ENCODE assay signal across 29 mouse cellular contexts in genomic region chr19:41048187-41048559, GRCm38 (mm10). TPM values are rescaled to one million over a fixed set of nuclear protein-coding genes. Genes with fewer than 3 reads are reported as not detected.
DNase-seq lines count a peak whose midpoint lies in the region; ATAC-seq and TF ChIP-seq lines count a peak whose summit lies in the region.
"Had no signal": no experiment of that assay in that cellular context is flagged by ENCODE, and none has a peak within 500 bp of the region (broad histone marks: within the 10 kb centered on the region; RNA-seq: fewer than 3 reads in every experiment).

No protein-coding gene starts in this region.

- no peaks in the 10 kb centered on the region for H3K27me3 ChIP-seq in forebrain, embryonic 16.5 days (replicated peaks; ENCODE audit: control insufficient read depth, insufficient read depth, low read length)
- H3K27me3 ChIP-seq in forebrain, embryonic 13.5 days = peaks cover 2% of the 10 kb centered on the region; the same call in 1 of the 2 replicates
- no peaks in the 10 kb centered on the region for H3K27me3 ChIP-seq in liver, embryonic 13.5 days
- 0 out of 2 replicates have a peak, but pooled peaks cover 2% of the 10 kb centered on the region for H3K27me3 ChIP-seq in liver, embryonic 11.5 days (replicated peaks; ENCODE audit: control insufficient read depth, insufficient read depth, low read length)
- no peaks in the 10 kb centered on the region for H3K27me3 ChIP-seq in thymus, adult 2 months (ENCODE audit: control insufficient read depth, insufficient read depth, low read length)
- H3K27me3 ChIP-seq: CH12.LX; embryonic facial prominence, embryonic 12.5 days; embryonic facial prominence, embryonic 15.5 days; forebrain, embryonic 12.5 days; heart, embryonic 12.5 days; heart, embryonic 15.5 days; hindbrain, embryonic 13.5 days; intestine, embryonic 15.5 days had no signal

- TF ChIP-seq CTCF in thymus, adult 2 months (IDR thresholded peaks at IDR 0.05; ENCODE audit: borderline replicate concordance, control insufficient read depth, extremely low read depth, insufficient read depth, low read length, poor library complexity) = no peak

- H3K4me2 ChIP-seq in forebrain, embryonic 16.5 days (ENCODE audit: low read length) = no peak overlapping the region
- H3K4me2 ChIP-seq in forebrain, embryonic 13.5 days = no peak overlapping the region
- H3K4me2 ChIP-seq in liver, embryonic 13.5 days = no peak overlapping the region
- H3K4me2 ChIP-seq in liver, embryonic 11.5 days = no peak overlapping the region
- H3K4me2 ChIP-seq: embryonic facial prominence, embryonic 12.5 days; embryonic facial prominence, embryonic 15.5 days; forebrain, embryonic 12.5 days; heart, embryonic 12.5 days; heart, embryonic 15.5 days; hindbrain, embryonic 13.5 days; intestine, embryonic 15.5 days had no signal

- H3K36me3 ChIP-seq in forebrain, embryonic 16.5 days (ENCODE audit: control insufficient read depth, insufficient read depth) = no peaks in the 10 kb centered on the region
- no peaks in the 10 kb centered on the region for H3K36me3 ChIP-seq in forebrain, embryonic 13.5 days (ENCODE audit: poor library complexity, severe bottlenecking)
- no peaks in the 10 kb centered on the region for H3K36me3 ChIP-seq in liver, embryonic 13.5 days
- H3K36me3 ChIP-seq in liver, embryonic 11.5 days (ENCODE audit: control insufficient read depth, insufficient read depth, low read length) = no peaks in the 10 kb centered on the region
- peaks cover 93% of the 10 kb centered on the region for H3K36me3 ChIP-seq in thymus, adult 2 months (ENCODE audit: control insufficient read depth, insufficient read depth, low read length)
- H3K36me3 ChIP-seq: embryonic facial prominence, embryonic 12.5 days; embryonic facial prominence, embryonic 15.5 days; forebrain, embryonic 12.5 days; G1E; heart, embryonic 12.5 days; heart, embryonic 15.5 days; hindbrain, embryonic 10.5 days; hindbrain, embryonic 13.5 days; intestine, embryonic 15.5 days had no signal

- H3K27ac ChIP-seq in forebrain, embryonic 16.5 days (ENCODE audit: low read length) = peak overlapping the region; percentile 12; the same call in 1 of the 2 replicates
- H3K27ac ChIP-seq in forebrain, embryonic 13.5 days = no peak overlapping the region
- H3K27ac ChIP-seq in liver, embryonic 13.5 days = no peak overlapping the region
- H3K27ac ChIP-seq in liver, embryonic 11.5 days (ENCODE audit: low read depth, low read length) = no peak overlapping the region
- peak overlapping the region; percentile 23; the same call in 1 of the 2 replicates for H3K27ac ChIP-seq in thymus, adult 2 months (ENCODE audit: control insufficient read depth, insufficient read depth, low read length)
- H3K27ac ChIP-seq: embryonic facial prominence, embryonic 12.5 days; embryonic facial prominence, embryonic 15.5 days; forebrain, embryonic 12.5 days; gastrocnemius, adult 2 months; heart, embryonic 15.5 days; hindbrain, embryonic 10.5 days; hindbrain, embryonic 13.5 days; intestine, embryonic 15.5 days had no signal

- ATAC-seq in forebrain, embryonic 16.5 days = no peak
- ATAC-seq in forebrain, embryonic 13.5 days = no peak
- peak; percentile 50; the same call in 1 of the 2 replicates for ATAC-seq in liver, embryonic 13.5 days (ENCODE audit: low read depth)
- no peak for ATAC-seq in liver, embryonic 11.5 days (replicated peaks; ENCODE audit: low FRiP score)
- ATAC-seq: hindbrain, embryonic 16.5 days; intestine, embryonic 15.5 days had no signal

- no peak overlapping the region for H3K4me3 ChIP-seq in forebrain, embryonic 16.5 days (replicated peaks; ENCODE audit: low read length)
- H3K4me3 ChIP-seq in forebrain, embryonic 13.5 days = no peak overlapping the region
- no peak overlapping the region for H3K4me3 ChIP-seq in liver, embryonic 13.5 days (replicated peaks)
- no peak overlapping the region for H3K4me3 ChIP-seq in liver, embryonic 11.5 days (ENCODE audit: low read depth, low read length)
- H3K4me3 ChIP-seq in thymus, adult 2 months (ENCODE audit: control insufficient read depth, insufficient read depth, low read length) = no peak overlapping the region
- H3K4me3 ChIP-seq: embryonic facial prominence, embryonic 12.5 days; embryonic facial prominence, embryonic 15.5 days; forebrain, embryonic 12.5 days; gastrocnemius, adult 2 months; heart, embryonic 12.5 days; heart, embryonic 15.5 days; hindbrain, embryonic 10.5 days; hindbrain, embryonic 13.5 days; intestine, embryonic 15.5 days had no signal

- H3K9me3 ChIP-seq in forebrain, embryonic 16.5 days (ENCODE audit: control insufficient read depth, low read length) = no peaks in the 10 kb centered on the region
- no peaks in the 10 kb centered on the region for H3K9me3 ChIP-seq in forebrain, embryonic 13.5 days (replicated peaks)
- H3K9me3 ChIP-seq in liver, embryonic 13.5 days (replicated peaks) = no peaks in the 10 kb centered on the region
- H3K9me3 ChIP-seq in liver, embryonic 11.5 days (ENCODE audit: control insufficient read depth, low read length) = no peaks in the 10 kb centered on the region
- H3K9me3 ChIP-seq: embryonic facial prominence, embryonic 12.5 days; embryonic facial prominence, embryonic 15.5 days; forebrain, embryonic 12.5 days; G1E; heart, embryonic 12.5 days; heart, embryonic 15.5 days; hindbrain, embryonic 10.5 days; hindbrain, embryonic 13.5 days; intestine, embryonic 15.5 days had no signal

- no peak overlapping the region for H3K9ac ChIP-seq in forebrain, embryonic 16.5 days (replicated peaks; ENCODE audit: low read depth, low read length)
- no peak overlapping the region for H3K9ac ChIP-seq in forebrain, embryonic 13.5 days
- H3K9ac ChIP-seq in liver, embryonic 13.5 days = no peak overlapping the region
- H3K9ac ChIP-seq in liver, embryonic 11.5 days (ENCODE audit: low read depth, low read length) = no peak overlapping the region
- H3K9ac ChIP-seq: embryonic facial prominence, embryonic 12.5 days; embryonic facial prominence, embryonic 15.5 days; forebrain, embryonic 12.5 days; heart, embryonic 12.5 days; heart, embryonic 15.5 days; hindbrain, embryonic 13.5 days; intestine, embryonic 15.5 days had no signal

- 84% methylated on average over 3 of the region's 3 CpGs for WGBS in forebrain, embryonic 16.5 days
- WGBS in forebrain, embryonic 13.5 days = 87% methylated on average over 3 of the region's 3 CpGs
- 54% methylated on average over 3 of the region's 3 CpGs for WGBS in liver, embryonic 13.5 days (ENCODE audit: insufficient replicate concordance)
- WGBS in liver, embryonic 11.5 days = 66% methylated on average over 3 of the region's 3 CpGs
- WGBS in thymus, adult 2 months = 97% methylated on average over 3 of the region's 3 CpGs

- H3K4me1 ChIP-seq in forebrain, embryonic 16.5 days (replicated peaks; ENCODE audit: control insufficient read depth, insufficient read depth, low read length) = no peaks in the 10 kb centered on the region
- no peaks in the 10 kb centered on the region for H3K4me1 ChIP-seq in forebrain, embryonic 13.5 days
- 0 out of 2 replicates have a peak, but pooled peaks cover 3% of the 10 kb centered on the region for H3K4me1 ChIP-seq in liver, embryonic 13.5 days (replicated peaks)
- no peaks in the 10 kb centered on the region for H3K4me1 ChIP-seq in liver, embryonic 11.5 days (replicated peaks; ENCODE audit: control insufficient read depth, insufficient read depth, low read length)
- H3K4me1 ChIP-seq in thymus, adult 2 months (replicated peaks; ENCODE audit: control insufficient read depth, insufficient read depth, low read length) = peaks cover 6% of the 10 kb centered on the region; the same call in 1 of the 2 replicates
- H3K4me1 ChIP-seq: embryonic facial prominence, embryonic 12.5 days; embryonic facial prominence, embryonic 15.5 days; forebrain, embryonic 12.5 days; heart, embryonic 12.5 days; heart, embryonic 15.5 days; hindbrain, embryonic 13.5 days had no signal

- DNase-seq in liver, embryonic 13.5 days = no peak
- no peak for DNase-seq in liver, embryonic 11.5 days (ENCODE audit: low spot score)
- no peak for DNase-seq in thymus, adult 2 months
- no peak for DNase-seq in thymus, postnatal 10 days (ENCODE audit: low spot score in 2 of 2)
- DNase-seq: adrenal gland, adult 2 months; adrenal gland, postnatal 14 days; B cell, adult 2 months; cerebellum, adult 11 months; cerebellum, adult 2 months; cerebellum, adult 9-11 months; gastrocnemius, adult 2 months; gastrocnemius, postnatal 25 days; heart, adult 18-20 months; heart, postnatal 10 days; heart, postnatal 36 days had no signal

- no peak for TF ChIP-seq POLR2A in thymus, adult 2 months (IDR thresholded peaks at IDR 0.05; ENCODE audit: control insufficient read depth, extremely low read depth, insufficient read depth, low read length, poor library complexity)

RNA-seq across cellular contexts. Expression of gene Dntt, which starts 19.1 kb away (rescaled TPM):
- not detected in 2 replicates for polyA plus RNA-seq in forebrain, embryonic 16.5 days (2015; fragmentation: Nextera tagmentation; extraction: Ambion mirVana)
- polyA plus RNA-seq in forebrain, embryonic 13.5 days (2015; fragmentation: Nextera tagmentation; extraction: Ambion mirVana) = 0.10 TPM in 1 of 2 replicates, not detected in the other
- polyA plus RNA-seq in liver, embryonic 13.5 days (2015; fragmentation: Nextera tagmentation; extraction: Ambion mirVana) = 0.06 and 0.07 TPM in 2 replicates
- 0.09 TPM in 1 of 2 replicates, not detected in the other for polyA plus RNA-seq in liver, embryonic 11.5 days (2014; fragmentation: Nextera tagmentation; extraction: Ambion mirVana)
- 401 and 406 TPM in 2 replicates for polyA plus RNA-seq in thymus, adult 2 months (2012; rRNA removed)
- polyA plus RNA-seq: adrenal gland, adult 2 months; cerebellum, adult 2 months; embryonic facial prominence, embryonic 12.5 days; forebrain, embryonic 12.5 days; G1E; heart, embryonic 12.5 days; hindbrain, embryonic 10.5 days; hindbrain, embryonic 13.5 days; intestine, embryonic 15.5 days had no signal

RNA-seq across cellular contexts. Expression of gene Opalin, which starts 28.7 kb away (rescaled TPM):
- polyA plus RNA-seq in forebrain, embryonic 16.5 days (2015; fragmentation: Nextera tagmentation; extraction: Ambion mirVana) = not detected in 2 replicates
- not detected in 2 replicates for polyA plus RNA-seq in forebrain, embryonic 13.5 days (2015; fragmentation: Nextera tagmentation; extraction: Ambion mirVana)
- not detected in 2 replicates for polyA plus RNA-seq in liver, embryonic 13.5 days (2015; fragmentation: Nextera tagmentation; extraction: Ambion mirVana)
- not detected in 2 replicates for polyA plus RNA-seq in liver, embryonic 11.5 days (2014; fragmentation: Nextera tagmentation; extraction: Ambion mirVana)
- 0.13 TPM in 1 of 2 replicates, not detected in the other for polyA plus RNA-seq in thymus, adult 2 months (2012; rRNA removed)
- polyA plus RNA-seq: adrenal gland, adult 2 months; embryonic facial prominence, embryonic 12.5 days; embryonic facial prominence, embryonic 15.5 days; forebrain, embryonic 12.5 days; G1E; gonadal fat pad, adult 2 months; heart, embryonic 15.5 days; hindbrain, embryonic 10.5 days; hindbrain, embryonic 13.5 days; hindbrain, embryonic 16.5 days; intestine, embryonic 15.5 days had no signal

RNA-seq across cellular contexts. Expression of gene Blnk, which starts 53.8 kb away (rescaled TPM):
- 0.51 and 0.56 TPM in 2 replicates for polyA plus RNA-seq in forebrain, embryonic 16.5 days (2015; fragmentation: Nextera tagmentation; extraction: Ambion mirVana)
- polyA plus RNA-seq in forebrain, embryonic 13.5 days (2015; fragmentation: Nextera tagmentation; extraction: Ambion mirVana) = 0.22 and 0.26 TPM in 2 replicates
- polyA plus RNA-seq in liver, embryonic 13.5 days (2015; fragmentation: Nextera tagmentation; extraction: Ambion mirVana) = 0.48 and 0.65 TPM in 2 replicates
- polyA plus RNA-seq in liver, embryonic 11.5 days (2014; fragmentation: Nextera tagmentation; extraction: Ambion mirVana) = 0.26 and 0.31 TPM in 2 replicates
- polyA plus RNA-seq in thymus, adult 2 months (2012; rRNA removed) = 8.5 and 10.9 TPM in 2 replicates

Comparison
In these comparisons a context has a peak if more than half of its experiments do, and no peak if none do; other contexts are left out.
1. H3K27ac ChIP-seq: peak in forebrain, embryonic 16.5 days (single experiment) and thymus, adult 2 months (single experiment); none in forebrain, embryonic 13.5 days (single experiment), liver, embryonic 13.5 days (single experiment) and liver, embryonic 11.5 days (single experiment).
2. RNA of gene Dntt, which starts 19.1 kb away (polyA plus RNA-seq): 401 to 406 TPM in thymus, adult 2 months; 0.10 TPM in forebrain, embryonic 13.5 days, 0.06 to 0.07 TPM in liver, embryonic 13.5 days, 0.09 TPM in liver, embryonic 11.5 days and not detected in forebrain, embryonic 16.5 days; every median in the first group is over 100 times any median in the second.